Mouse (Mus musculus): Measurements from ENCODE around the gene Retreg3.

DNA sequence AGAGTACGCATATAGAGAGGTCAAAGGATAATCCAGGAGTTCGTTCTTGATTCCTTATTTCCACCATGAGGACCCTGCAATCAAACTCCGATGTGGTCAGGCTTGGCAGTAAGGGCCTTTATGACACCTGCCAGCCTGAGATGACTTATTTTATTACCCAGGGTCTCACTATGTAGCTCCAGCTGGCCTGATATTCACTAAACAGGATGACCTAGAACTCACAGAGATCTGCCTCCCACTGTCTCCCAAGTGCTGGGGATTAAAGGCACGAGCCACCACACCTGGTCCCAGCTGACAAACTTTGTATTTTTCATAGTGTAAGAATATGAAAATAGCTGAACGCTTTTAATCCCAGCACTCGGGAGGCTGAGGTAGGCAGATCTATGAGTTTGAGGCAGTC lies 35.5 kb upstream of the Retreg3 start:
- TF ChIP-seq TBP (IDR thresholded peaks at IDR 0.05; ENCODE audit: low read depth, low read length) (no peak), ZMIZ1 (IDR thresholded peaks at IDR 0.05; ENCODE audit: low read depth, low read length) (no peak), GATA1 (IDR thresholded peaks at IDR 0.05; ENCODE audit: low read depth, low read length) (no peak), UBTF (IDR thresholded peaks at IDR 0.05; ENCODE audit: borderline replicate concordance, insufficient read depth, low read depth, low read length) (no peak), BHLHE40 (IDR thresholded peaks at IDR 0.05; ENCODE audit: borderline replicate concordance, low read depth, low read length) (no peak), POLR2AphosphoS5 (IDR thresholded peaks at IDR 0.05; ENCODE audit: borderline replicate concordance, low read depth, low read length) (no peak), EP300 (IDR thresholded peaks at IDR 0.05; ENCODE audit: low read depth in 1 of 2, low read length in 2 of 2) (no peak), MAZ (IDR thresholded peaks at IDR 0.05; ENCODE audit: low read depth, low read length) (no peak), CTCF (IDR thresholded peaks at IDR 0.05 in 2 of 3, conservative IDR thresholded peaks at IDR 0.05 in 1 of 3; ENCODE audit: control insufficient read depth in 1 of 3, insufficient read depth in 1 of 3, low read depth in 2 of 3, low read length in 3 of 3, poor library complexity in 1 of 3, severe bottlenecking in 1 of 3) (no peak), MYC (IDR thresholded peaks at IDR 0.05; ENCODE audit: low read depth, low read length) (no peak), POLR2AphosphoS2 (IDR thresholded peaks at IDR 0.05; ENCODE audit: low read length) (no peak), MEF2A (IDR thresholded peaks at IDR 0.05; ENCODE audit: extremely low read depth, insufficient replicate concordance, low read depth, low read length, poor library complexity, severe bottlenecking) (no peak), POLR2A (IDR thresholded peaks at IDR 0.05; ENCODE audit: control insufficient read depth in 1 of 2, insufficient read depth in 1 of 2, low read depth in 1 of 2, low read length in 2 of 2, poor library complexity in 1 of 2) (no peak)

Measured in MEL (cell line).